Mouse (Mus musculus) gastrocnemius, postnatal 25 days (tissue): ENCODE data around the gene Bcl2l11. TPM values are rescaled to one million over a fixed set of nuclear protein-coding genes. Genes with fewer than 3 reads are reported as not detected.

Source experiments
- DNase-seq: peaks from one replicate; pipeline ENCODE4 v3.0.0; 2022
- total RNA-seq, 2 experiments: library from RNA; stranded (reverse); gene quantifications; 1 replicate in 1 of 2; 2 replicates in 1 of 2; pipeline ENCODE4 v1.2.3; 2021

Gene Bcl2l11
- total RNA-seq, 2 experiments from 2014 or later: 2.4 to 5.1 TPM

DNA sequence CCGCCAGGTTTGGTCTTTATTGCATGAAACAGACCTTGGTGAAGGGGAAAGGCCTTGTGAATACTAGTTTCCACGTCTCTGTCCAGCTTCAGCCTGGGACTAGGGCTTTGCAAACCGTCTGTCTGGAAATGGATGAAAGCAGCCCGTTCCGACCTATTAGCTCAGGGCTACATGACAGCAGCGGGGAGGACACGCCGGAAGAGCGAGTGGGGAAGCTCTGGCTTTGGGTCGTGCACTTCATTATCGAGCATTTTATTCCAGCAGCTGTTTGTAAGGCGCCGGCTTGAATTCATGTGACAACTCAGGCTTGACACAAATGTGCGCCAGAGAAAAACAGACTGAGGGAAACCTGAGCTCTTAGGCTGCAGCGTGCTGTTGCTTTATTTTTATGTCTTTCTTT lies 13.9 kb downstream of the Bcl2l11 start:
- no peak for DNase-seq

DNA sequence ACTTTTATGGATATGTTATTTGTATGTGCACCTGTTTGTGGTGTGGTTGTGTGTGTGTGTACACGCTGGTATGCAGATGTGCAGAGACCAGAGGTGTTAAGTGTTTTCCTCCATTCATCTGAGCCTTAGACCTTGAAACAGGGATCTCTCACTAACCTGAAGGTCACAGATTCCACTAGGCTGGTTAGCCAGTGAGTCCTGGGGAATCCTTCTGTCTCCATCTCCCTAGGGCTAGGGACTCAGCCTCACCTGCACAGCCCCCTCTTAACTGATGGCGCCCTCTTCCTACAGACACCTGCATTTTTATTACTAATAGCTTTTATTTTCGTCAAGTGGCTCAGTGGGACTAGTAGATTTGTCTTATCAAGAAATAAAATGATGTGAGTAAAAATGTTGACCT lies 14.3 kb downstream of the Bcl2l11 start:
- DNase-seq: no peak

- DNase-seq: no peak
Measured at GRCm38 (mm10) chr2:128143992-128144391, 18.2 kb downstream of the Bcl2l11 start.

- no peak for DNase-seq
Measured at GRCm38 (mm10) chr2:128145433-128145832, 19.6 kb downstream of the Bcl2l11 start.

DNA sequence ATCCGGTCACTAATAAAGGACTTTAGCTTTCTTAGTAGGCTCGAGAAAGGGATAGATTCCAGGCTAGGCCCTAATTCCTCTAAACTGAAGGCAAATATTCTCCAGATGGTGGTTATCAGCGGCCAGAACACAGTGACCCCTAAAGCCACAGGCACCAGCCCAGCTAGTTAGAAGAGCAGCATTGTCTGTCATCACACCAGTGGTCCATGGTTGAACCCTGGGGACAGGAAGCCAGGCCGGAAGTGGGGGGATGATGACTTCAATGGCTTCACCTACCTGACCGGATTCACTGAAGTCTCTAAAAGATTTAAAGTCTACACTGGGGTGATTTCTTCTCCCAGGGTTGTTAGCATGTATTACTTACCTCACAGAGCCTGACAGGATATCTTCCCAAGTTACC lies 23.8 kb downstream of the Bcl2l11 start:
- no peak for DNase-seq

GRCm38 (mm10) chr2:128152211-128152610 lies 26.4 kb downstream of the Bcl2l11 start:
- DNase-seq: no peak

GRCm38 (mm10) chr2:128152845-128153550 lies 27.2 kb downstream of the Bcl2l11 start:
- DNase-seq: no peak

- DNase-seq: no peak
Measured at GRCm38 (mm10) chr2:128153551-128153910, 27.7 kb downstream of the Bcl2l11 start.

- DNase-seq: no peak
Measured at GRCm38 (mm10) chr2:128155412-128156066, 29.7 kb downstream of the Bcl2l11 start.

- no peak for DNase-seq
Measured at GRCm38 (mm10) chr2:128156067-128156462, 30.2 kb downstream of the Bcl2l11 start.

DNA sequence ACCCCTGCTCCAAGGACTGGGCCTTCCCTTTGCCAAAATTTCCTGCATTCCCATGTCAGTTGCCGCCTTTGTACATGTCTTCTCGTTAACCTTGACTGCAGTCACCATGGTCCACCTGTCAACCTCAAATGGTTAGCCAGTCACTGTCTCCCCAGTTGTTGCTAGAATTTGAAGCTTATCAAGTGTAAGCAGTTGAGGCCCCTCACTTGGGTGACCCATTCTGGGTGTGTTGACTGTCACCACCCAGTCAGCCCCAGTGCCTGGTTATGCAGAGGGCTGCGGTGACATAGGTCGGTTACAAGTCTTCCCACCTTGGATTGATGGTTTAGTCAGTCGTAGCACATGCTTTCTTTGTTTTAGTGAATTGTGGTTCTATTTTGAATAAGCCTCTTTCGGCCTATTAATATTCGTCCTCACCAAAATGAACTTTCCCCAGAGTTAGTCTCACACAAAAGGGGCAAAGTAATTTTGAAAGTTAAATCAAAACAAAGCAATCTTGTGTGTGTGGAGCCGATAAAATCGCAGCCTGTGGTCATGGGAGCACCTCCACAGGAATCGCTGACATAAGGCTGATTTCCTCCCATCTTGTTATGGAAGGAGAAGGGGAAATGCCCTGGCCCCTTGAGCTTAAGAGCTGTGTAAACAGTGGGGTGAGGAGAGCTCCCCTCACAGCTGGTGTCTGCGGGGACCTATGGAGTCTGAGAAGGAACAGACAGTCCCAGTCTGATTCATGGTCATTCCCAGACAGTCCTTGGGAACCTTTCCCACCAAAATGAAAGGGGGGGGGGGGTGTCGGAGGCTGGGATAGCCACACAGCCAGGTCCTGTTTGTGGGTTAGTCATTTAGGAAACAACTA lies 30.9 kb downstream of the Bcl2l11 start:
- DNase-seq: no peak

GRCm38 (mm10) chr2:128158734-128159410 lies 33.0 kb downstream of the Bcl2l11 start:
- DNase-seq: no peak

DNA sequence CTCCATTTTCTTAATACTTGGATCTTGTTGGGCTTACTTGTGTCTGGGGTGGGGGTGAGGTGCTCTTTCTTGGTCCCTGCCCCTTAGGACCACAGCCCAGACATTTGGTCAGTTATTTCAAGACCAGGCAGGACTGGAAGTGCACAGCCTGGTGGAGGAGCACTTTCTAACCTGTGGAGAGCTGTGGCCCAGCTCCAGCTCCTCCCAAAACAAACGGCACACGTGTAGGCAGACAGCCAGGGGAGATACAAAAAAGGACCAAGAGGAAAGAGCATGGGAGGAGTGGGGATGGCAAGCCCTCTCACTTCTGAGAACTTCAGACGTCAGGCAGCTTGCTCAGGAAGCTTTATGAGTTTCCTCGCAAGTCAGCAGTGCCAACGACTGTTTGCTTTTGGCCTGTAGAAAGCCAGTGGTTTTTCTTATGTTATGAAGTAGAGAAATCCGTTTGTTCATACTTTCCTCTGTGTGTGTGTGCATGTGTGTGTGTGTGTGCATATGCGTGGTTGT lies 33.8 kb downstream of the Bcl2l11 start:
- DNase-seq: no peak

DNA sequence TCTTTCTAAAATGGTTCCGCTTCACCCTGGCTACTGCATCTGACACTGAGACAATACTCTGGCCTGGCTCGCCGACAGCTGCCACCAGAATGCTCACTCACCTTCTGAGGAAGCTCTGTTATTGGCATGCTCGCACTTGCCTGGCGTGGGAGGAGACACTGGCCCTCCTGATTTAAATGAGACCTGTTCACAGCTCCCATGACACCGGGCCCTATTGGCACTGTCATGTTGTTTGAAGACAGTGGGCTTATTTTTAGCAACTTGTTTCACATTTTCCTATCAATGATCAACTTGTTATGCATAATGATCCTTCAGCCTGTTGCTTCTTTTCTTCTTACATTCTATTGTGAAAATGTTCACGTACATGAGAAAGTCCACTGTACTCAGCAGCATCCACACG lies 37.3 kb downstream of the Bcl2l11 start:
- no peak for DNase-seq

GRCm38 (mm10) chr2:128166623-128167423 lies 41.0 kb downstream of the Bcl2l11 start:
- no peak for DNase-seq

- DNase-seq: no peak
Measured at GRCm38 (mm10) chr2:128167930-128168329, 42.1 kb downstream of the Bcl2l11 start.

DNA sequence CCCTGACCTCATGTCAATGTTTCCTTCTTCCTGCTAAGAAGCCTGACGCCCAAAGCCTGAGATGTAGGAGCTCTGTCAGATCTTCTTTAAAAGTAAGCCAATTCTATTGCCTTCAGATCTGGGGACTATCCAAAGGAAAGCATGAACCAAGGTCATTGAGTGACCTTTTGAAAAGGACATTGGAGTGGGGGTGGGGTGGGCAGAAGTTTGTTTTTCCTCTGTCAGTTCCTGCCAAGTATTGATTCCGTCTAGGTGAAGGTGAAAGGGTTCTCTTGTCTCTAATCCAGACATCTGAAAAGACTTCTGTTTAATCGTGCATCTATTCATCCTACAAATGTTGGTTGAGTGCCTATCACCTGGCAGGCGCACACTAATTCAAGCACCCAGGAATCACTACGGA lies 43.6 kb downstream of the Bcl2l11 start:
- no peak for DNase-seq

DNA sequence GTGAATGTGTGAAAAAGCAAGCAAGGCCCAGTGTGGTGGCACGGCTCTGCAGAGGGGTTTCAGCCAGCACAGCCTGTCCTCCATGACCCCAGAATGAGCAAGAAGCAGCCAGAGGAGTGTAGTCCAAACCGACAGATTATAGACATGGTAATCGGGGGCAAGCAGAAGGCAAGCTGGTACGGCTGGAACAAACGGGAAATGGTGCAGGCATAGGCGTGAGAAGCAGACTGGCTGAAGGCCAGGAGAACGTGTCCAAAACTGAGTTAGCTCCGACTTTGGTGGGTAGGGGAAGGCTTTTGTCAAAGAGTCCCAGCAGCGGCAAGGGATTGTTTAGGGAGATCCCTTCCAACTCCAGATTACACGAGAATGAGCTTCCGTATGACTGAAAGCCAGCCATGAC lies 44.1 kb downstream of the Bcl2l11 start:
- DNase-seq: no peak

DNA sequence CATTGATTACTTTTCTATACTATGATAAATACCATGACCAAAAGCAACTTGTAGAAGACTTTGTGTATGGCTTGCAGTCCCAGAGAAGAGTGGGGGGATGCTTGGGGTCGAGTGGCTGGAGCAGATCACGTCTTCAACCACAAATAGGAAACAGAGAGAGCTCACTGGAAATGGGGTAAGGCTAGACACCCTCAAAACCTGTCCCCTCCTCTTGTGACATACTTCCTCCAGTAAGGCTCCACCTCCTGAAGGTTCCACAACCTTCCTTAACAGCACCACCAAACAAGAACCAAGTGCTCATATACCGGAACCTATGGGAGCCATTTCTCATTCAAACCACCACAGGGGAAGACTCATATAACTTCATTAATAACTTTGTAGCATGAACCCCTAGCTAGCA lies 44.8 kb downstream of the Bcl2l11 start:
- DNase-seq: no peak

DNA sequence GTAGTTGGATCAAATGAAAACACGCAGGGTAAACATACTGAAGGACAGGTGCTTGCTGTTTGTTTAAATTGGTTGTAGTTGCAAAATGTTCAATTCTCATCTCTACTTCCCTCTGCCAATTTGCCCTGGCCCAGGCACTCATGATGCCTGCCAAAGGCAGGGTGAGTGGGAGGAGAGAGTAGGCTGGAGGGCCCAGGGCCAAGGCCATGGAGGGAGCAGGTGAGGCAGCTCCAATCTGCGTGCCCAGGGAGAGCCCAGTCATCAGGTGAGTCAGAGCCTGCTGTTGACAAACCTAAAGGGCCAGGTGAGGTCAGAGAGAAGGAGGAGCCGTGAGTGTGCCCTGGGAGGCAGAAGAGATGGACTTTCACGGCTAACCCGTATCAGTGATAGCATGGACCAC lies 46.4 kb downstream of the Bcl2l11 start:
- peak; percentile 28 for DNase-seq

- DNase-seq: no peak
Measured at GRCm38 (mm10) chr2:128174176-128174575, 48.3 kb downstream of the Bcl2l11 start.
